Mouse (Mus musculus) small intestine, adult 2 months (tissue): ENCODE measurements at regions not wholly inside any gene's neighbourhood (a gene's known extent, or its start where the extent isn't known, plus 50 kb on each side); places are given as distances from the start of the nearest gene placed in this dataset.

Source experiments
- CTCF ChIP-seq: fragments of 200-500 bp; IDR thresholded peaks from 2 replicates; pipeline ENCODE4 v1.5.1; 2012; ENCODE audit warnings: low read depth, mild to moderate bottlenecking, control low read depth, inconsistent platforms, low read length, moderate library complexity, mixed read lengths; ENCODE audit not compliant: insufficient replicate concordance, insufficient read length; ENCODE audit errors: extremely low read depth
- POLR2A ChIP-seq: fragments of 200-500 bp; IDR thresholded peaks from 2 replicates; pipeline ENCODE4 v1.6.1; 2012; ENCODE audit warnings: low read depth, mild to moderate bottlenecking, control low read depth, inconsistent platforms, low read length, moderate library complexity

- no peak for TF ChIP-seq CTCF
- no peak for TF ChIP-seq POLR2A
Observed at GRCm38 (mm10) chr13:110882661-110883172, 372.1 kb upstream of the Actbl2 start.
